Mouse (Mus musculus): Measurements from ENCODE around the gene Sparcl1. TPM values are rescaled to one million over a fixed set of nuclear protein-coding genes. Genes with fewer than 3 reads are reported as not detected.

Gene Sparcl1
- polyA plus RNA-seq, 1 experiment from 2014 or later: 48.8 TPM

DNA sequence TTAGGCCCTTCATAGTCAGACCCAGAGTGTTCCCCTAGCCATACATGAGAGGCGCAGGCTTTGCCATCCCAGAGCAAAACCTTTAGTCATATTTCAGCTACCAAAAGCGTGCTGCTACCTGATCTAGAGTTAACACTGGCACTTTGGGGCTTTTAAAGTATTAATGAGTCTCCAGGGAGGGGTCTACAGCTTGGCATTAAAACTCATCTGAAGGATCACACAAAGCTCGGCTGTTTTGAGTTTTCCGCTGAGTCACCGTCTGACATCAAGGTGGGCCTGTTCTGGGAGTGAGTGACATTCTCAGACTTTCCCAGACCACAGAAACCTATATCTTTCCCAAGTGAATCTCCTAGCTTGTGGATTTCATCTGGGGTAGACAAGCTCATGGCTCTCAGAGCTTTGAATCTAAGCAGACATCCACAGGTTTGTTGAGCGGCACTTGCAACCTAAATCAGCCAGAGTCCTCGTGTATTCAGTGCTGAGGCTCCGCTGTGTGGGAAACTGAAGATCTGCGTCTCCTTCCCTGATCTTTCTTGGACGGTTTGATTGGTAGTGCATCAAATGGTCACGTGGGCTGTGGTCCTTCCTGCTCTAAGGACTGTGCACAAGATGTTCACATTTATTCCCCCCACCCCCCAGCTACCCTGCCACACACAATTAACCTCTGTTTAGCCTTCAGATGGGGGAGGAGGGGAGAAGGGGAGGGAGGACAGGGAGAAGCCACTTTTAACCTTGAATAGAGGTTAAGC is 5.2 kb downstream of the Sparcl1 start:
- no peak overlapping the region for H3K9ac ChIP-seq (replicated peaks; ENCODE audit: low read length)
- 29% methylated on average over 11 of the region's 11 CpGs for WGBS
- H3K4me2 ChIP-seq (ENCODE audit: low read depth, low read length): peak overlapping the region; percentile 32; the same call in 1 of the 2 replicates
- H3K27ac ChIP-seq (replicated peaks; ENCODE audit: low read depth, low read length): 0 out of 2 replicates have a peak overlapping the region, but pooled peaks have one; percentile 53
- DNase-seq (ENCODE audit: low spot score) (peak; percentile 76), ATAC-seq (replicated peaks; ENCODE audit: insufficient number of reproducible peaks, low FRiP score, low TSS enrichment, low read depth) (peak; percentile 70)
- no peaks in the 10 kb centered on the region for H3K36me3 ChIP-seq (replicated peaks; ENCODE audit: control insufficient read depth, insufficient read depth, low read depth, low read length)
- H3K27me3 ChIP-seq (ENCODE audit: control insufficient read depth, insufficient read depth, low read length): no peaks in the 10 kb centered on the region
- no peak overlapping the region for H3K4me3 ChIP-seq (ENCODE audit: low read depth, low read length)
- no peaks in the 10 kb centered on the region for H3K9me3 ChIP-seq (replicated peaks; ENCODE audit: control insufficient read depth, low read length)
- H3K4me1 ChIP-seq (ENCODE audit: control insufficient read depth, insufficient read depth, low read length): peaks cover under 1% of the 10 kb centered on the region

DNA sequence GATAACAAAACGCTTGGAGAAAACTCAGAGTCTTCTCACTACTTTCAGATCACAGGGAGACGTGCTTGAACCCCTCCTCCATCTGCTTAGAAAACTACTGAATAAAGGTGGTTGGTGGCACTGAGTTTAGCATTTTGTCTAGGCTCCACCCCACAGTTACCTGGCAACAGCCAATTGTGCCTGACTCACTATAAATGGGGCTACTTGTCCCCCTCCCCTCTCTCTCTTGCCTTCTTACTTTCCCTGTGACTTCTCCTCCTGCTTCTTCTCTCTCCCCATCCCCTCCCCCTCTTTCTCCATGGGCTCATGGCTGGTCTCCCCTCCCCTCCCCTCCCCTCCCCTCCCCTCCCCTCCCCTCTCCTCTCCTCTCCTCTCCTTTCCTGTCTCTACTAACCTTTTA is 9.4 kb downstream of the Sparcl1 start:
- H3K4me3 ChIP-seq (ENCODE audit: low read depth, low read length): no peak overlapping the region
- no peaks in the 10 kb centered on the region for H3K9me3 ChIP-seq (replicated peaks; ENCODE audit: control insufficient read depth, low read length)
- no peak overlapping the region for H3K27ac ChIP-seq (replicated peaks; ENCODE audit: low read depth, low read length)
- no peak for DNase-seq (ENCODE audit: low spot score)
- H3K36me3 ChIP-seq (replicated peaks; ENCODE audit: control insufficient read depth, insufficient read depth, low read depth, low read length): no peaks in the 10 kb centered on the region
- no peak overlapping the region for H3K4me2 ChIP-seq (ENCODE audit: low read depth, low read length)
- 71% methylated on average over 2 of the region's 2 CpGs for WGBS
- H3K9ac ChIP-seq (replicated peaks; ENCODE audit: low read length): no peak overlapping the region
- no peak for ATAC-seq (replicated peaks; ENCODE audit: insufficient number of reproducible peaks, low FRiP score, low TSS enrichment, low read depth)
- 0 out of 2 replicates have a peak, but pooled peaks cover 3% of the 10 kb centered on the region for H3K4me1 ChIP-seq (ENCODE audit: control insufficient read depth, insufficient read depth, low read length)
- no peaks in the 10 kb centered on the region for H3K27me3 ChIP-seq (ENCODE audit: control insufficient read depth, insufficient read depth, low read length)

DNA sequence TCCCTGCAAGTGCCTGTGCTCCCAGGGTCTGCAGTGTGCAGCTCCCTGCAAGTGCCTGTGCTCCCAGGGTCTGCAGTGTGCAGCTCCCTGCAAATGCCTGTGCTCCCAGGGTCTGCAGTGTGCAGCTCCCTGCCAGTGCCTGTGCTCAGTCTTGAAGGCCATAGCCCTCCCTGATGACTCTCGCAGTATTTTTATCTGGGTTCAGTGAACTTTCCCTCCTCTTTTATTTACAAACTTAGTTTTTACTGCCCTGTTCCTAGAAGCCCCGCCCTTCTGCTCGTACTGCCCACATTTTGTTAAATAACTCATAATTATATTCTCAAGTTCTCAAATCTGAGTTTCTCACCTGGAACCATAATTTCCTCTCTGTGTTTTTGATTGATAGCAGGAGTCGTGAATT is 10.4 kb downstream of the Sparcl1 start:
- Histone ChIP-seq H3K4me1 (ENCODE audit: control insufficient read depth, insufficient read depth, low read length) (0 out of 2 replicates have a peak, but pooled peaks cover 3% of the 10 kb centered on the region), H3K36me3 (replicated peaks; ENCODE audit: control insufficient read depth, insufficient read depth, low read depth, low read length) (no peaks in the 10 kb centered on the region), H3K9ac (replicated peaks; ENCODE audit: low read length) (no peak overlapping the region), H3K4me3 (ENCODE audit: low read depth, low read length) (no peak overlapping the region), H3K27ac (replicated peaks; ENCODE audit: low read depth, low read length) (no peak overlapping the region), H3K27me3 (ENCODE audit: control insufficient read depth, insufficient read depth, low read length) (no peaks in the 10 kb centered on the region), H3K4me2 (ENCODE audit: low read depth, low read length) (no peak overlapping the region), H3K9me3 (replicated peaks; ENCODE audit: control insufficient read depth, low read length) (no peaks in the 10 kb centered on the region)
- no peak for DNase-seq (ENCODE audit: low spot score)
- WGBS: 71% methylated on average over 4 of the region's 4 CpGs
- no peak for ATAC-seq (replicated peaks; ENCODE audit: insufficient number of reproducible peaks, low FRiP score, low TSS enrichment, low read depth)

DNA sequence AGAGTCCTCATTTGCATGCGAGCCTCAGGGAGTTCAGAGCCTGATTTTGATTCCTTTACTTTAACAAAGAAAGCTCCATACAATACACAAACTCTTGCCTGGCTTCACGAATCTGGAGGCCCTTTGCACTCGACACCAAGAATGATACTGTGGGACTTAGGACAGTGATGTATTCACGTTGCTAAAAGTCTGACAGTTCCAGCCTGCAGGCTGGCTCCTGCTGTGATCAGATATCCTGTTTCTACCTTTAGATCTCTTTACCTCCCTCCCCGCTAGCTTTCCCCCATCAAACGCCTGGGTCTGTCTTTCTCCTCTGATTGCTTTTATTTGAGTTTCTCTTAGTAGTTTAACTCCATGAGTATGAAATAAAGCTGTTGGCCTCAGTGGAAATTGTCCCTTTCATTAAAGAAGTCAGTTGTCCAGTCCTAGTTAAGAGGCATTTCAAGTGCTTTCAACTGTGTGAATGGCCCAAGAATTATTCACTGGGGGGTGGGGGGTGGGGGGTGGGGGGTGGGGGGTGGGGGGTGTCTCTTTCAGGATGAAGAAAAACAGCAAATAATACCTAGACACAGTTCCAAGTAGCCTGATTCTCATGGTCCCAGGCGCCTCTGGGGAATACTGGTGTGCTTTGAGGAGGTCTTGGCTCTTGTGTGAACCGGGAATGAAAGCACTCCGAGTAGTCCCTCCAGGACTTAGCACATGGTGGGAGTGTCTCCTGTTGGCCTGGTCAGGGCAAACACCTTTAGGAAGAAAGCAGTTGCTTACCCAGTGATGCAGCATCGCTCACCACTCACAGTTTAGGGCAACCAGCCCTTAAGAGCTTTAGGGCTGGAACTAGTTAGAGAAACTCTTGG is 11.6 kb downstream of the Sparcl1 start:
- DNase-seq (ENCODE audit: low spot score): peak; percentile 49
- 14% methylated on average over 10 of the region's 10 CpGs for WGBS

DNA sequence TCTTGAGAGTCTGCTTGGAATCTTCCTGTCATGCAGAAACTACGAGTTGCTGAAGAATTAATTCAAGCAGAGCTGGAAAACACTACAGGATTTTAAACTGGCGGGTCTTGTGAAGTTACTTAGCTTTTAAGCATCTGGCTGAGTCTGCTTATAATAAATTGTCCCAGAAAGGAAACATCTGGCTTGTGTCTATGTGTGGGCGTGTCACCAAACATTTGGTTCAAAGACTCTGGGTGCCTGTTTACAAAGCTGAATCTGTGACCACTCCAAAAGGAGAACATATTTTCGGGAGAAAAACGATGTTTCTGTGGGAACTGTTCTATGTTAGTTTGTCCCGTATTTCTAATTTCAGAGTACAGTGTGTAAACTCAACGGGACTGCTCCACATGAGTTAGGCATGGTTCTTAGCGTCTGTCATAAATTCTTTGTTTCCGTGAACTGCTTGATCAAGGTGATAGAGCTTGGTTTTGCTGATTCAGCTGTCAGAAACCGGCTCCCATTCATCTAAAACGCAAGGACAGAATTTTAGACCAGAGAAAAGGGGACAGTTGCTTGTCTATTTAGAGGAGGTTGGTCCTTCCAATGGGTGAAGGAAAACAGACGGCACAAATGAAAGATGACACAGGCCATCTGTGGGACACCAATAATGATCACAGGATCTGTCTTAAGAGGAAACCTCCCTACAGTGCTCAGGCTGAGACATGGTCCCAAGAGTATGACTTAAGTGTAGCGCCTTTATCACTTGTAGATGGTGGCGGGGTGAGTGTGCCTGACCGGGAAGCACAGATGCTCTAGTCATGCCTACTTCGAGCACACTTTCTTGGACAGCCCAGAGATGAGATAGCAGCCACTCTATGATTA is 17.2 kb downstream of the Sparcl1 start:
- H3K27me3 ChIP-seq (ENCODE audit: control insufficient read depth, insufficient read depth, low read length): no peaks in the 10 kb centered on the region
- H3K4me3 ChIP-seq (ENCODE audit: low read depth, low read length): no peak overlapping the region
- WGBS: 67% methylated on average over 16 of the region's 16 CpGs
- H3K27ac ChIP-seq (replicated peaks; ENCODE audit: low read depth, low read length): no peak overlapping the region
- no peak overlapping the region for H3K4me2 ChIP-seq (ENCODE audit: low read depth, low read length)
- peak; percentile 81 for DNase-seq (ENCODE audit: low spot score)
- no peak overlapping the region for H3K9ac ChIP-seq (replicated peaks; ENCODE audit: low read length)
- H3K9me3 ChIP-seq (replicated peaks; ENCODE audit: control insufficient read depth, low read length): no peaks in the 10 kb centered on the region
- H3K36me3 ChIP-seq (replicated peaks; ENCODE audit: control insufficient read depth, insufficient read depth, low read depth, low read length): no peaks in the 10 kb centered on the region
- no peaks in the 10 kb centered on the region for H3K4me1 ChIP-seq (ENCODE audit: control insufficient read depth, insufficient read depth, low read length)
- no peak for ATAC-seq (replicated peaks; ENCODE audit: insufficient number of reproducible peaks, low FRiP score, low TSS enrichment, low read depth)

More for the DNA sequence above, 11.6 kb downstream of the Sparcl1 start:
- no peak overlapping the region for H3K4me2 ChIP-seq (ENCODE audit: low read depth, low read length)
- no peak overlapping the region for H3K4me3 ChIP-seq (ENCODE audit: low read depth, low read length)
- H3K9ac ChIP-seq (replicated peaks; ENCODE audit: low read length): no peak overlapping the region
- peak; percentile 68; the same call in 1 of the 2 replicates for ATAC-seq (replicated peaks; ENCODE audit: insufficient number of reproducible peaks, low FRiP score, low TSS enrichment, low read depth)
- H3K36me3 ChIP-seq (replicated peaks; ENCODE audit: control insufficient read depth, insufficient read depth, low read depth, low read length): no peaks in the 10 kb centered on the region
- H3K9me3 ChIP-seq (replicated peaks; ENCODE audit: control insufficient read depth, low read length): no peaks in the 10 kb centered on the region
- no peak overlapping the region for H3K27ac ChIP-seq (replicated peaks; ENCODE audit: low read depth, low read length)
- H3K4me1 ChIP-seq (ENCODE audit: control insufficient read depth, insufficient read depth, low read length): 0 out of 2 replicates have a peak, but pooled peaks cover 3% of the 10 kb centered on the region
- no peaks in the 10 kb centered on the region for H3K27me3 ChIP-seq (ENCODE audit: control insufficient read depth, insufficient read depth, low read length)

DNA sequence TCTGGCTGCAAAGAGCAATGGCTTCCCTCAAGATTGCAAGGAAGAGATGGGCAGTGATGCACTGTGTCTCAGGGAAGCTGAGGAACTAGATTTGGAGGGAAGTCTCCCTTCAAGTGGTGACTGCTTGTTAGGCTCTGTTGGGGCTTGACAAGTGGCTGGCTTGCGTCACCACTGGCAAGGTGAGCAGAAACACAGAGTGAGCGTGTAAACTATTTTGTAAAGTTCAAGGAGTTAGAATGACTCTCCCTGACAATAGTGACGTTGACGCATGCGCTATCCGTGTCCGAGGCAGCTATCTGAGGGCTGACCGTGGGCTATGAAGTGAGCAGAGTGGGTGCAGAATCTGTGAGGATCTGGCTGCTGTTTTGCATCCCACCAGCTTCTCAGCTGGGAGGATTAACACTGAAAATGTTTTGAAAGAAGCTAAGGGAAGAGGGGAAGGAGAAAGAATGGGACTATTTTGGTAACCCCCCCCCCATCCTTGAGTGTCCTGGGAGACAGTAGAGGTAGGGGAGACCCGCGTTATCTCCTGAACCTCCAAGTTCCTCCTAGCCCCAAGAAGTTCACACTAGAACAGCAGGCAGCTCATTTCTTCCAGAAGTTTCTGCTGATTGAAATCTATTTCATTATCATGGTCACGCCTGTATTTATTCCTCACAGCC is 18.0 kb downstream of the Sparcl1 start:
- no peaks in the 10 kb centered on the region for H3K36me3 ChIP-seq (replicated peaks; ENCODE audit: control insufficient read depth, insufficient read depth, low read depth, low read length)
- H3K9me3 ChIP-seq (replicated peaks; ENCODE audit: control insufficient read depth, low read length): no peaks in the 10 kb centered on the region
- no peak overlapping the region for H3K27ac ChIP-seq (replicated peaks; ENCODE audit: low read depth, low read length)
- no peak for DNase-seq (ENCODE audit: low spot score)
- H3K4me3 ChIP-seq (ENCODE audit: low read depth, low read length): no peak overlapping the region
- no peak overlapping the region for H3K4me2 ChIP-seq (ENCODE audit: low read depth, low read length)
- H3K4me1 ChIP-seq (ENCODE audit: control insufficient read depth, insufficient read depth, low read length): no peaks in the 10 kb centered on the region
- H3K27me3 ChIP-seq (ENCODE audit: control insufficient read depth, insufficient read depth, low read length): no peaks in the 10 kb centered on the region
- WGBS: 81% methylated on average over 11 of the region's 11 CpGs
- ATAC-seq (replicated peaks; ENCODE audit: insufficient number of reproducible peaks, low FRiP score, low TSS enrichment, low read depth): no peak
- no peak overlapping the region for H3K9ac ChIP-seq (replicated peaks; ENCODE audit: low read length)

DNA sequence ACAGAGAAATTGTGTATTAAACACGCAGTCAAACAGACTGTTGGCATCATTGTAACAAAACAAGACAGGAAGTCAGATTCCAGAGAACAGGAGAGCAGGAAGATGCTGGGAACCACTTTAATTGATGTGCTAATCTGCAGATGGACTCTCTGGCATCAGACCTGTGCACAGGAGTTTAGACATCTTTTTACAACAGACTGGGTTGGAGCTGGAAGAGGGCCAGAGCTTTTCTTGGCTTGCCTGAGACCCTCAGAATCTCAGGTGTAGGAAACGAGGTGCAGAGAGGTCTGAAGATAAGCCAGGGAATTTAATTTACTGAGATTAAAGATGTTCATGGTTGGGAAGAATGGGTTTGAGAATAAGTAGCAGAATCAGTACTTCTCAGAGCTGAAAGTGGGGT is 23.8 kb downstream of the Sparcl1 start:
- no peak for DNase-seq (ENCODE audit: low spot score)
- Histone ChIP-seq H3K9ac (replicated peaks; ENCODE audit: low read length) (no peak overlapping the region), H3K4me3 (ENCODE audit: low read depth, low read length) (no peak overlapping the region), H3K9me3 (replicated peaks; ENCODE audit: control insufficient read depth, low read length) (no peaks in the 10 kb centered on the region), H3K27me3 (ENCODE audit: control insufficient read depth, insufficient read depth, low read length) (no peaks in the 10 kb centered on the region), H3K4me1 (ENCODE audit: control insufficient read depth, insufficient read depth, low read length) (no peaks in the 10 kb centered on the region), H3K36me3 (replicated peaks; ENCODE audit: control insufficient read depth, insufficient read depth, low read depth, low read length) (no peaks in the 10 kb centered on the region), H3K4me2 (ENCODE audit: low read depth, low read length) (no peak overlapping the region), H3K27ac (replicated peaks; ENCODE audit: low read depth, low read length) (no peak overlapping the region)
- ATAC-seq (replicated peaks; ENCODE audit: insufficient number of reproducible peaks, low FRiP score, low TSS enrichment, low read depth): no peak
- 86% methylated on average over 2 of the region's 2 CpGs for WGBS
